Comparison of ENCODE assay signal across 10 mouse cellular contexts in genomic region chr2:122533378-122533777, GRCm38 (mm10). TPM values are rescaled to one million over a fixed set of nuclear protein-coding genes. Genes with fewer than 3 reads are reported as not detected.
A peak's percentile ranks its signal among the peaks of the same experiment; 100 is the strongest.
DNase-seq lines count a peak whose midpoint lies in the region; ATAC-seq and TF ChIP-seq lines count a peak whose summit lies in the region.
"Had no signal": no experiment of that assay in that cellular context is flagged by ENCODE, and none has a peak within 500 bp of the region (broad histone marks: within the 10 kb centered on the region; RNA-seq: fewer than 3 reads in every experiment).

No protein-coding gene starts in this region.

- no peak for DNase-seq in forebrain, postnatal 0 days
- peak; percentile 57 for DNase-seq in right cerebral cortex, adult 18-20 months
- no peak for DNase-seq in right cerebral cortex, postnatal 25 days
- DNase-seq in layer of hippocampus, postnatal 10 days (ENCODE audit: low spot score in 2 of 2): peak; percentile 35 to 40
- DNase-seq in MN1 (ENCODE audit: low spot score): no peak
- no peak for DNase-seq in thymus, postnatal 4 days
- no peak for DNase-seq in urinary bladder, postnatal 36 days (ENCODE audit: low spot score in 2 of 2)

- no peaks in the 10 kb centered on the region for H3K9me3 ChIP-seq in forebrain, embryonic 16.5 days (ENCODE audit: control insufficient read depth, low read length)
- no peaks in the 10 kb centered on the region for H3K9me3 ChIP-seq in forebrain, postnatal 0 days (ENCODE audit: low read length)

- ATAC-seq in forebrain, embryonic 16.5 days: 0 out of 2 replicates have a peak, but pooled peaks have one; percentile 19
- ATAC-seq in forebrain, postnatal 0 days: no peak
- ATAC-seq: inflammation-experienced regulatory T-cells, adult 6 months; lung, postnatal 0 days had no signal

- 82% methylated on average over 2 of the region's 2 CpGs for WGBS in forebrain, embryonic 16.5 days
- WGBS in forebrain, postnatal 0 days: 74% methylated on average over 2 of the region's 2 CpGs

- H3K4me1 ChIP-seq in forebrain, embryonic 16.5 days (replicated peaks; ENCODE audit: control insufficient read depth, insufficient read depth, low read length): peaks cover 11% of the 10 kb centered on the region
- 0 out of 2 replicates have a peak, but pooled peaks cover 8% of the 10 kb centered on the region for H3K4me1 ChIP-seq in forebrain, postnatal 0 days (ENCODE audit: insufficient read depth)

- H3K36me3 ChIP-seq in forebrain, embryonic 16.5 days (ENCODE audit: control insufficient read depth, insufficient read depth): no peaks in the 10 kb centered on the region
- no peaks in the 10 kb centered on the region for H3K36me3 ChIP-seq in forebrain, postnatal 0 days (ENCODE audit: insufficient read depth)

- TF ChIP-seq CTCF in forebrain, postnatal 0 days (IDR thresholded peaks at IDR 0.05; ENCODE audit: low read depth): no peak

- H3K4me2 ChIP-seq in forebrain, embryonic 16.5 days (ENCODE audit: low read length): no peak overlapping the region
- H3K4me2 ChIP-seq in forebrain, postnatal 0 days (ENCODE audit: low read depth): no peak overlapping the region

- H3K4me3 ChIP-seq in forebrain, embryonic 16.5 days (replicated peaks; ENCODE audit: low read length): no peak overlapping the region
- H3K4me3 ChIP-seq in forebrain, postnatal 0 days (ENCODE audit: low read depth, low read length): no peak overlapping the region

- H3K27me3 ChIP-seq in forebrain, embryonic 16.5 days (replicated peaks; ENCODE audit: control insufficient read depth, insufficient read depth, low read length): no peaks in the 10 kb centered on the region
- H3K27me3 ChIP-seq in forebrain, postnatal 0 days (ENCODE audit: insufficient read depth, low read length): no peaks in the 10 kb centered on the region

- H3K27ac ChIP-seq in forebrain, embryonic 16.5 days (ENCODE audit: low read length): no peak overlapping the region
- H3K27ac ChIP-seq in forebrain, postnatal 0 days (ENCODE audit: low read depth, low read length): no peak overlapping the region

- no peak overlapping the region for H3K9ac ChIP-seq in forebrain, embryonic 16.5 days (replicated peaks; ENCODE audit: low read depth, low read length)
- no peak overlapping the region for H3K9ac ChIP-seq in forebrain, postnatal 0 days

RNA-seq across cellular contexts. Expression of gene Gm14085, which starts 48.6 kb away (rescaled TPM):
- not detected in 2 replicates for polyA plus RNA-seq in forebrain, embryonic 16.5 days (2015; fragmentation: Nextera tagmentation; extraction: Ambion mirVana)
- not detected in 2 replicates for total RNA-seq in forebrain, postnatal 0 days (2014; rRNA removed)
- not detected in 2 replicates for polyA plus RNA-seq in forebrain, postnatal 0 days (2015; fragmentation: Nextera tagmentation; extraction: Ambion mirVana)
- not detected for total RNA-seq in layer of hippocampus, postnatal 10 days (2021)
- polyA plus RNA-seq: lung, postnatal 0 days had no signal

Comparison
In these comparisons a context has a peak if more than half of its experiments do, and no peak if none do; other contexts are left out.
1. DNase-seq: peak in right cerebral cortex, adult 18-20 months (single experiment) and layer of hippocampus, postnatal 10 days (2 of 2); none in forebrain, postnatal 0 days (single experiment), right cerebral cortex, postnatal 25 days (single experiment), MN1 (single experiment), thymus, postnatal 4 days (single experiment) and urinary bladder, postnatal 36 days (0 of 2).